Mouse (Mus musculus) cerebellum, adult 8-10 months (tissue): ENCODE data around the gene Ackr2.

Experiments
- DNase-seq: peaks from one replicate; pipeline ENCODE4 v3.0.0; 2022

Gene Ackr2

GRCm38 (mm10) chr9:121923443-121923842, 25.3 kb downstream of the Ackr2 start:
- no peak for DNase-seq

- no peak for DNase-seq
These were observed 25.8 kb downstream of the Ackr2 start for GRCm38 (mm10) chr9:121923906-121924305.

DNA sequence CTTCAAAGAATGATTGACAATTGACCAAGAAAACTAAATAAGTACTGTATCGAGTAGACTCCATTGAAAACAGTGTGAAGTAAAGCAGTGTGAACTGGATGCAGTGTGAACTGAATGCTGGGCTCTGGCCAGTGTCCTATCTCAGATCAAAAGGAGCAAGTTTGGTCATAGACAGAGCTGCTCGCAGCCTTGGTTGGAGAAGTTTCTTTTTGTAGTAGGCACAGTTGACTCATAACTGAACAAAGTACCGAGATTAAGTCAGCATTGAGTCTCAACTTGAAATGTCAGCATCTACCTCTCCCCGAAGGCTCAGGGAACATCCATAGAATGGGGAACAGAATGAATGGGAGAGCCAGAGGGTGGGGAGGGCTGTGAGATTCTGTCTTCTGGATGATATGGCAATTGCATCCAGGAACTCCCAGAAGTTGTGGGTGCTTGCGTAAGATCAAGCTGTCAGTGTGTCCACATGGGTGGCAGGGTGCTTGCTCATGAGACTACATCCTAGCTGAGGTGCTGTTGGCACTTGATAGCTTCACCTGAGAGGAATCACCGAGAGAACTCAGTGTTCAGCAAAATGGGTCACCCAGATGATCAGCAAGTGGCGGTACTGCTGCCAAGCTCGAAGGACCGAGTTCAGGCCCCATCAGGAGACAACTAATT, 26.9 kb downstream of the Ackr2 start:
- DNase-seq: no peak

GRCm38 (mm10) chr9:121925959-121926358, 27.8 kb downstream of the Ackr2 start:
- no peak for DNase-seq

DNA sequence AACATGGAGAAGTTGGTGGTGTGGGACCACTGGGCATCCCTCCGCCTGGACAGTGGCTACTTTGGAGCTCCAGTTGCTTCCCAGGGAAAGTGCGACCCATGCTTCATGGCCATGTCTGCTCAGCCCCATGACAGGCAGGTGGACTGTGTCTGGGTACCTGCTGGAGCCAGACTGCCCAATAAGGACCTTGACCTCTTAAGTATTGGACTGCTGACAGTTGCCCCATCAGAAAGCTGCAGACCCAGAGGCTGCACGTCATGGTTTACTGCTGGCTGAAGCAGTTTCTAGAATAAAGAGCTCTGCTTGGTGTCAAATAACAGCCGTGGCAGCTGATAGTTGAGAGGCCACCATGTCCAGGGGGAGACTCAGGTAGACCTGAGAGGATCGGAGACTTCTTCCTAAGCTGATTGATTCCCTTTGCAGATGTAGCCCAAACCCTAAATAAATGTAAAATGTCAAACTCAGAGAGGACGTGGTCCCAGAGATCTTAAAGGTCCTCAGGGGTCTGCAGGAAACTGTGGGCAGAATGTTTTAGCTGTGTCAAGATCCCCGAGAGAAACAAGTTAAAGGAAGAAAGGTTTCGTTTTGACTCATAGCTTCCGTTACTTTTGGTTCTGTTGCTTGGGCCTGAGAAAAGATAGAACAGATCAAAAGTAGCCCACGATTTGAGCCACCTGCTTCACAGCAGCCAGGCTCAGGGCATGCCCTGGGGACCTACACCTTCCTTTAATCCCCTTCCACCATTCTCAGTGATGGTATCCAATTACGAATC, 28.7 kb downstream of the Ackr2 start:
- no peak for DNase-seq

DNA sequence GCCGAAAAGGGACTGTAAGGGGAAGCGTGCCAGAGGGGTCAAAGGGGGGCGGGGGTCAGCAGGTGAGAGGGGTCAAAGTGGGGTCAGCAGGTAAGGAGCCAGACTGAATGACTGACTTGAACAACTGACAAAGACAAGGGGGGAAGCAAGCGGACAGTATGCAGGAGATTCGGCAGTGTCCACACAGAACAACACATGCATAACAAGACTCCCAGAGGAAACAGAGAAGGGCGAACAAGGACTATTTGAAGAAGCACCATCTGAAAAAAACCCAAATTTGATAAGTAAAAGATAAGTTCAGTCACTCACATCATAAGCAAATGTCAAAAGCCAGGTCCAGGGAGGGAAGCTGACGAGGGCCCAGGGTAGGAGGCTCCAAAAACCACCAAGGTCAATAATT, 29.6 kb downstream of the Ackr2 start:
- DNase-seq: no peak

GRCm38 (mm10) chr9:121928498-121928897, 30.3 kb downstream of the Ackr2 start:
- DNase-seq: peak; percentile 43

DNA sequence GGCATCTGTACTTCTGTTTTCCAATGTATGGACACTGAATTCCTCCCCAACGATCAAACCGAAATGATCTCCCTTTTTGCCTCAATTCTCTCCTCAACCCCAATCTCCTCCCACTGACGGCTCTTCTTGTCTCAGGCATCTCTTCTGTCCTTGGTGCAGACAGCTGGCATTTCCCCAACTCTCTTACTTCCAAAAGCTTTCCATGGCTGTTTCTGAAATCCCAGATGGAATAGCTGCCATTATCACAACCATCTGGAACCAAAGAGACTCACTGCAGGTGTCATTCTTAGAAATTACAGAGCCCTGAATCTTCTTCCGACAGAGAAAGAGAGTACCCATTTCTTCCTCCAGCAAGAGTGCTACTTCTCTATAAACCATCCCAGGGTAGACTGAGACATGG, 36.7 kb downstream of the Ackr2 start:
- DNase-seq: no peak

DNA sequence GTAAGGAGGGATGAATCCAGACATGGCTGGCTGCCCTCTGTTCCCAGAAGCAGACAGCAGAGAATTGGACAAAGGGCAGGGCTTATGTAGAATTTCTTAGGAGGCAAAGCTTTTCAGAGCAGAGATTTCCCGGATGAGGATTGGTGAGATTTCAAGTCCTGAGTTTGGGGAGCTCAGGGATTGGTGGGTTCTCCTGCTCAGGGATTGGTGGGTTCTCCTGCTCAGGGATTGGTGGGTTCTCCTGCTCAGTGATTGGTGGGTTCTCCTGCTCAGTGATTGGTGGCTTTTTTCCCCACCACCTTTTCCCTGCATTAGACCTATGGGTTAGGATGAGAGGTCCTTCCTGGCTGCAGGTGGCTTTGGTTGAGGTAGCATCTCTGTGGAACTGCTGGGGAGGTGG, 38.8 kb downstream of the Ackr2 start:
- DNase-seq: peak; percentile 25

DNA sequence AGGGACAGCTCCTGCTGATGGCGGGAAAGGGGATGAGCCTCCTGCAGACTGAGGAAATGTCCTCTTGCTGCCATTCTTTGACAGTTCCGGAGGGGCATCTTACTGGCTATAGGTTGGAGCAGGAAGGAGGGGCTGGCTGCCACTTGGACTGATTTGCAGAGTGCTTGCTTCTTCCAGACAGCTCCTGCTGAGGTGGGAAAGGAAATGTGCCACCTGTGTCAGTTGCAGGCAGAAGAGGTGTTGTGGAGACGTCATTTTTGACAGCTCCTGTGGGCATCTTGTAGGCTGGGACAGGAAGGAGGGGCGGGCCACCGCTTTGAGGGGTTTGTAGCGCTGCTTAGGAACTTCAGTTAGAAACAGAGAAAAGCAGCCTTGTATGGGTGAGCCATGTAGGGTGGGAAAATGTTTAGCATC, 39.3 kb downstream of the Ackr2 start:
- DNase-seq: no peak

DNA sequence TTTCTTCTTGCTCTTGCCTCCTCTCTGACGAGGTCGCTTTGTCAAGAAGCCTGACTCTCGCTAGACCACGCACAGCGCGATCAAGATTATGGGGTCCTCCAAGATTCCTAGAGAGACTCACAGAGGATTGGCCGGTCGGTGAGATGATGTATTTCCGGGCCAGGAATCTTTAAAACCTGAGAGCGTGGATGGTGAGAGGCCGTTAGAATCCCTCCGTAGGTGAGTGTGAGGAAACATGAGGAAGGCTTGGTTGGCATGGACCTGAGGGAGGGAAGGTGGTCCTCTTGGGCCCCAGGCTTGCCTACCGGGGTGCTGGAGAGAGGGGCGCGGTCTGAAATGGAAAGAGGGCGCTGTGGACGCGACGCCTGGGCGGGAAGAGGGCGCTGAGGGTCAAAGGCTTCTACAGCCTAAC, 39.8 kb downstream of the Ackr2 start:
- DNase-seq: no peak

GRCm38 (mm10) chr9:121943005-121943404, 44.9 kb downstream of the Ackr2 start:
- no peak for DNase-seq

DNA sequence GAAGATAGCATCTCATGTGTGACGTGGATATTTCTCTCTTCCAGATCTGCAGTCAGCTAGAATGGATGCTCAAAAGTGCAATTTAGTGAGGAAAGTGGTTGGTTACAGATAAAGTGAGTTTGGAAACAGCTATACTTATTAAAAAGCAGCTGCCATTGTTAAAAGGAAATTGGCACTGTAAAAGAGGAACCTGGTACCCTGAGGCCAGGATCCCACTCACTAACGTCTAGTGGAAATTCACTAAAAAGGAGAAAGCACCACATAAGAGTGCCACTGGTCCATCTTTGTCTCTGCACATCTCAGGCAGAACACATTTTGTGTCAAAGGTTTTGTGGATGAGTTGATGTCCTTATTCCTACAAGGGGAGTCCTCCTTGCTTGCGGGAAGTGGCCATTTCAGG, 45.5 kb downstream of the Ackr2 start:
- DNase-seq: no peak

DNA sequence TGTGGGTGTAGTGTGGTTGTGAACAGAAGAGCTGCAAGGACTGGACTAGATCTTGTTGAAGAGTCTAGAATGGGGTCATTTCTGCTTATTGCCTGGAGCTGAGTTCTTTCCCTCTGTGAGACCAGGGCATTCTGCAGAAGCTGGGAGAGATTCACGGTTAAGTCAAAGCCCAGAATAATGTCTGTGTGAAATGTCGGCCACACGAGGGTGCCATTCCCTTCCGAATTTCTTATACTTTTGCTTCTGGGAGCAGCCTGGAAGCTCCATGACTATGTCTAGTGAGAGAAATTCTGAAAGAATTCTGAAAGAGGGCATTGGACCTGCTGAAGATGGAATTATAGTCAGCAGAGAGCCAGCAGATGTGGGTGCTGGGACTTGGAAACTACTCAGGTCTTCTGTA, 49.6 kb downstream of the Ackr2 start:
- peak; percentile 65 for DNase-seq

GRCm38 (mm10) chr9:121948431-121948830, 50.3 kb downstream of the Ackr2 start:
- no peak for DNase-seq

DNA sequence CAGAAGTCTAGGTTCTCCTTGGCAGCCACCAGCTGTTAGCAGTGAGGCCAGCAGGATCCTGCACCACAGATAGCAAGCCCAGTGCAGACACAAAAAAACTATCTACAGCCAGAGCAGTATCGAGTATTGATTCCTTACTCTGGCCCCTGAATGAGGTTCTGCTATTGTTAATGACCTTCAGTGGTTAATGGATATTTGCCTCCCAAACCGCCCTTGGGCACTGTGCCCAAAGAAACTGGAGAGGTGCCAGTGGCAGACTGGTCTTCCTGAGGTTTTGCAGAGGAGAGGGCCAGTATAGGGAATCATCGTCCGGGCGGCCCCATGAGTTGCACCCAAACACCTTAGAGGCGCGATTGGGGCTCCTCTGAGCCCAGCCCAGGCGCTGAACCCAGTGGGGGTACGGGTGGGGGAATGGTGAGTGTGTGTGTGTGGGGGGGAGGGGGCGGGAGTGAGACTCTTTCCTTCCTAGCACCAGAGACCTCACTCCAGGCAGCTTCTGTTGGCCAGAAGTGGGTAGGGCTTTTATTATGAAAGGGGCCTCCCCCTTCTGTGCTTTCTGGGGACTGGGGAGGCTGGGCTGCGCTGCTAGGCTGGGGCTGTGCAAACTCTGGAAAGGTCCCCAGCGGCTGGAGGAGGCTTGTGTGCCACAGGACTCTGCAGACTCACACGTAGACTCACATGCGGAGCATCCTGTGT, 52.4 kb downstream of the Ackr2 start, which contains the start of gene Fam198a:
Gene Fam198a (plus strand): TSS at position 571 of the 696 bp plus-strand sequence.
- DNase-seq: peak; percentile 43

DNA sequence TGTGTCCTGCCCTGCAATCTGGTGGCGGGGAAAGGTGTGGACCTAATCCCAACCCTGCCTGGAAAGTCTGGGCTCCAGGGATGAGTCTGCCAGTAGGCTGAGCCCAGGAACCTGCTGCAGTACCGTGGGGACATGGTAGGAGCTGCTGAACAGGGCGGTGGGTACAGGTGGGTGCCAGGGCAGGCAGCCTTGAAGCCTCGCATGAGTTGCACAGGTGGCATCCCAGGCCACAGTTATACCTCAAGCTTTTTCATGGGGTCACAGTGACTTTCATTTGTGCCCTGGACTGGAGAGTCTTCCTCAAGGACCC, 52.9 kb downstream of the Ackr2 start:
- DNase-seq: no peak

DNA sequence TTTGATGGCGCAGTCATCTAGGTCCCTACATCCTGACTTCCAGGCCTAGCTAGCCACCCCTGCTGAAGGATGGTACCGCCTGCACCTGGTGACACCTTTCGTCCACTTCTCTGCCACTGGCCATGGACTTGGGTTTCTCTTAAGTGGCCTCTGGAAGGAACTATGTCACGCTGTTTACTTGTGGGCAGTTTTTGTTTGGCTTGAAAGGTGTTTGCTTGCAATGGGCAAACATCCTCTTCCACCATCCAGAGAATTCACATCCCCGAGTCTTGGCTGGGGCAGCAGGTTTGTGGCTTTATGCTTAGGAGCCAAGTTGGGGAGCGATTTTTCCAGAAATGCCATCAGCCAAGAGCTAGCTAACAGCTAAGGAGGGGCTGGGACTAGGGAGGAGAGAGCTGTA, 54.4 kb downstream of the Ackr2 start:
- DNase-seq: no peak

DNA sequence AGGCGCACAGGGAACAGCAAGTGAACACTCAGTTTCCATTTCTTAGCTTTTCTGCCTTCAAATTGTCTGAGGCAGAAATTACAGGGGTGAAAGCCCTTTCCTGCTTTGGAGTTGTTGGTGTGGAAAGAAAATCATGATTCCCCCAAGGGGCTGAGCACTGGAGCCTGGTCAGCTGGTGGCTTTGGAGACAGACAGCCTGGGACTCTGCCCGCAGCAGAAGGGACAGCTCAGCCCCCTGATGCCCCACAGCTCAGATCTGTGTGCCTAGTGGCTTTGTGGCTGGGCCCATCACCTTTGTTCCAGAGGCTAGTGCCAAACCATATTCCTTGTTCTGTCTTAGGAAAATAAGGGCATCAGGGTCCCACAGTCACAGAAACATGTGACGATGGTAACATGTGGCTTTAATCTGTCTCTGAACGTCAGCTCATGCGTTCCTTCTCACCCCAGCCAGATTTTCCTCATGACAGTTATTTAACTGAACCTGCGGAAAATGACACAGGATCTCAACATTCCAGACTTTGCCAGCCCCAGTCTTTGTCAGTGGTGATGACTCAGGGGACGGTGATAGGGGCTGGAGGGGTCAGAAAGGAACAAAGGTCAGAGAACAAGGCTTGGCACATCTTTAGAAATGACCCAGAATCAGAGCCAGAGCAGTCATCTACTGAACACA, 61.9 kb downstream of the Ackr2 start:
- no peak for DNase-seq
